Mouse (Mus musculus) CH12.LX (cell line): ENCODE measurements at regions not wholly inside any gene's neighbourhood (a gene's known extent, or its start where the extent isn't known, plus 50 kb on each side); places are given as distances from the start of the nearest gene placed in this dataset.

Experiments used
- DNase-seq: peaks from one replicate; pipeline ENCODE4 v3.0.0-alpha.2; 2013; ENCODE audit errors: extremely low read depth
- H3K27ac ChIP-seq: 2 replicates; pipeline ENCODE4 v1.5.1; 2012; ENCODE audit warnings: low read depth, mild to moderate bottlenecking, control low read depth, moderate library complexity; ENCODE audit not compliant: insufficient read depth
- H3K27me3 ChIP-seq: replicated peaks from 2 replicates; pipeline ENCODE3; 2012; ENCODE audit warnings: inconsistent platforms
- H3K36me3 ChIP-seq, 2 experiments: replicated peaks in 1 of 2; 2 replicates each; pipeline versions ENCODE3 to v1.6.1; 2012; ENCODE audit warnings: inconsistent platforms in 1 of 2, low read length in 1 of 2, mild to moderate bottlenecking in 1 of 2, mixed read lengths in 1 of 2, moderate library complexity in 1 of 2; ENCODE audit not compliant: control insufficient read depth in 1 of 2, insufficient read depth in 1 of 2
- H3K4me1 ChIP-seq, 2 experiments: 2 replicates each; pipeline ENCODE4 v1.6.1; 2012; ENCODE audit warnings: inconsistent platforms in 1 of 2, moderate library complexity in 1 of 2; ENCODE audit not compliant: insufficient read depth in 2 of 2, control insufficient read depth in 1 of 2
- H3K4me2 ChIP-seq: 2 replicates; pipeline ENCODE4 v1.6.1; 2012; ENCODE audit warnings: low read depth, mild to moderate bottlenecking, control low read depth; ENCODE audit not compliant: poor library complexity, insufficient read depth, severe bottlenecking
- H3K4me3 ChIP-seq, 3 experiments: fragments of 150-350 bp in 1 of 3; sonication (generic) in 1 of 3; replicated peaks in 1 of 3; 2 replicates each; pipeline versions ENCODE3 to v1.5.1; 2011 to 2012; ENCODE audit warnings: low read depth in 2 of 3, low read length in 2 of 3, mild to moderate bottlenecking in 2 of 3, moderate library complexity in 2 of 3, control low read depth in 1 of 3, improper control_type of control experiment in 1 of 3, inconsistent platforms in 1 of 3, mixed read lengths in 1 of 3; ENCODE audit not compliant: poor library complexity in 1 of 3
- H3K79me2 ChIP-seq: replicated peaks from 2 replicates; pipeline ENCODE4 v1.6.1; 2012; ENCODE audit warnings: mild to moderate bottlenecking, moderate library complexity; ENCODE audit not compliant: control insufficient read depth, poor library complexity, insufficient read depth, severe bottlenecking; ENCODE audit errors: extremely low read depth
- H3K9ac ChIP-seq: 2 replicates; pipeline ENCODE4 v1.6.1; 2012; ENCODE audit warnings: low read depth, mild to moderate bottlenecking, control low read depth, moderate library complexity; ENCODE audit not compliant: insufficient read depth
- H3K9me3 ChIP-seq: replicated peaks from 2 replicates; pipeline ENCODE3; 2012; ENCODE audit warnings: low read length, inconsistent platforms, mixed read lengths
- BHLHE40 ChIP-seq: IDR thresholded peaks from 2 replicates; pipeline ENCODE4 v1.6.1; 2011; ENCODE audit warnings: mild to moderate bottlenecking, low read depth, low read length, improper control_type of control experiment
- CTCF ChIP-seq, 2 experiments: IDR thresholded peaks in 1 of 2; conservative IDR thresholded peaks in 1 of 2; 2 replicates each; pipeline ENCODE4 v1.5.1; 2011 to 2012; ENCODE audit warnings: low read depth in 2 of 2, low read length in 2 of 2, improper control_type of control experiment in 1 of 2, inconsistent platforms in 1 of 2, mild to moderate bottlenecking in 1 of 2, moderate library complexity in 1 of 2
- EP300 ChIP-seq: IDR thresholded peaks from 2 replicates; pipeline ENCODE4 v1.6.1; 2011; ENCODE audit warnings: low read length, improper control_type of control experiment
- GABPA ChIP-seq: IDR thresholded peaks from 2 replicates; pipeline ENCODE4 v1.6.1; 2012; ENCODE audit warnings: low read depth, low read length, improper control_type of control experiment, inconsistent platforms; ENCODE audit not compliant: insufficient replicate concordance
- HCFC1 ChIP-seq: IDR thresholded peaks from 2 replicates; pipeline ENCODE4 v1.6.1; 2012; ENCODE audit warnings: low read depth, mild to moderate bottlenecking, inconsistent platforms, low read length, improper control_type of control experiment
- JUN ChIP-seq: IDR thresholded peaks from 2 replicates; pipeline ENCODE4 v1.6.1; 2011; ENCODE audit warnings: low read depth, mild to moderate bottlenecking, low read length, improper control_type of control experiment, moderate library complexity; ENCODE audit not compliant: insufficient read depth
- KAT2A ChIP-seq: IDR thresholded peaks from 2 replicates; pipeline ENCODE4 v1.6.1; 2012; ENCODE audit warnings: low read length, improper control_type of control experiment, inconsistent platforms; ENCODE audit not compliant: insufficient replicate concordance
- MAFK ChIP-seq: IDR thresholded peaks from 2 replicates; pipeline ENCODE4 v1.6.1; 2011; ENCODE audit warnings: low read length, improper control_type of control experiment; ENCODE audit not compliant: insufficient replicate concordance
- MEF2A ChIP-seq: IDR thresholded peaks from 2 replicates; pipeline ENCODE4 v1.6.1; 2014; ENCODE audit warnings: low read depth, mild to moderate bottlenecking, inconsistent platforms, low read length, improper control_type of control experiment, borderline replicate concordance
- POLR2AphosphoS2 ChIP-seq: IDR thresholded peaks from 2 replicates; pipeline ENCODE4 v1.6.1; 2011; ENCODE audit warnings: low read depth, low read length, improper control_type of control experiment
- RAD21 ChIP-seq: IDR thresholded peaks from 2 replicates; pipeline ENCODE4 v1.6.1; 2011; ENCODE audit warnings: low read depth, mild to moderate bottlenecking, low read length, improper control_type of control experiment, moderate library complexity
- SIN3A ChIP-seq: IDR thresholded peaks from 2 replicates; pipeline ENCODE4 v1.6.1; 2012; ENCODE audit warnings: low read length, improper control_type of control experiment, inconsistent platforms
- TCF12 ChIP-seq: IDR thresholded peaks from 2 replicates; pipeline ENCODE4 v1.6.1; 2014; ENCODE audit warnings: low read depth, mild to moderate bottlenecking, inconsistent platforms, low read length, improper control_type of control experiment
- USF1 ChIP-seq: IDR thresholded peaks from 2 replicates; pipeline ENCODE4 v1.6.1; 2014; ENCODE audit warnings: low read depth, mild to moderate bottlenecking, inconsistent platforms, low read length, improper control_type of control experiment
- USF2 ChIP-seq: conservative IDR thresholded peaks from 2 replicates; pipeline ENCODE4 v1.6.1; 2011; ENCODE audit warnings: low read depth, low read length, improper control_type of control experiment
- ZMIZ1 ChIP-seq: IDR thresholded peaks from 2 replicates; pipeline ENCODE4 v1.6.1; 2012; ENCODE audit warnings: low read depth, mild to moderate bottlenecking, inconsistent platforms, low read length, improper control_type of control experiment
- ZNF384 ChIP-seq: IDR thresholded peaks from 2 replicates; pipeline ENCODE4 v1.6.1; 2012; ENCODE audit warnings: low read depth, low read length, improper control_type of control experiment, inconsistent platforms
- dilution Hi-C: fragments of 300-500 bp; cut with MboI; formaldehyde crosslinking; loops from 2 replicates; pipeline ENCODE4 v1.14.3; 2020; ENCODE audit warnings: low sequenced_read_pairs; ENCODE audit not compliant: extremely low pct_unique_long_range_greater_than_20kb, extremely low pct_ligation_motif_present
- in situ Hi-C: fragments of 300-500 bp; cut with MboI; formaldehyde crosslinking; loops from 3 replicates; pipeline ENCODE4 v1.14.3; 2019; ENCODE audit warnings: low sequenced_read_pairs, low pct_ligation_motif_present, low pct_unique_long_range_greater_than_20kb, mixed read lengths

DNA sequence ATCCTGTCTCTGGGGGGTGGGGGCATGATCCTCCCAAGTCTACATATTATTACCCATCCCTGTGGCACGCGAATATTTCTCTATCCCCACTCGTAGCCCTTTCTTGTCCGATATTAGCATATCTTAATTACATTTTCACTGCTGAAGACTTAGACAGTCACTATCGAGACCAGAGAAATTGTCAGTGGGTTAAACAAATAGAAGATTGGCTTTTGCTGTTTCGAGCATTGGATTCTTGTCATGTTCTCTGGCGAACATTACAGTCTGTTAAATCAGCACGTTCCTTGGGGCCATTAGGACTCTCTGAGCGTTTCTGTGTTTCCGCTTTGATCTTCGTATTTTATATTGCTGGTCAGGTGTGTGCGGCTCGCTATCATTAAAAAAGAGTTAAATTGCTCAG lies 129.6 kb upstream of the Psmd7 start:
- H3K27ac ChIP-seq: no peak overlapping the region
- dilution Hi-C loops (no loop called here), in situ Hi-C loops (no loop called here)
- H3K4me3 ChIP-seq: no peak overlapping the region
- no peaks in the 10 kb centered on the region for H3K9me3 ChIP-seq
- no peak for TF ChIP-seq TCF12
- TF ChIP-seq MAFK: no peak
- no peak for TF ChIP-seq JUN
- TF ChIP-seq SIN3A: no peak
- TF ChIP-seq RAD21: no peak
- TF ChIP-seq CTCF (conservative IDR thresholded peaks at IDR 0.05 in 1 of 2, IDR thresholded peaks at IDR 0.05 in 1 of 2; ENCODE audit: low read depth in 2 of 2, low read length in 2 of 2): no peak
- no peak for TF ChIP-seq MEF2A
- TF ChIP-seq USF2: no peak
- no peak for TF ChIP-seq POLR2AphosphoS2
- TF ChIP-seq GABPA: no peak
- no peak for TF ChIP-seq ZMIZ1
- no peak for TF ChIP-seq USF1
- no peak for TF ChIP-seq KAT2A
- TF ChIP-seq HCFC1: no peak
- TF ChIP-seq EP300: no peak
- no peak for TF ChIP-seq ZNF384
- H3K36me3 ChIP-seq: no peaks in the 10 kb centered on the region
- H3K4me1 ChIP-seq: peaks cover 0 to 4% of the 10 kb centered on the region in 2 experiments; a peak in 1 of 4 replicates
- no peak for DNase-seq
- no peak overlapping the region for H3K4me2 ChIP-seq
- no peaks in the 10 kb centered on the region for H3K79me2 ChIP-seq
- H3K27me3 ChIP-seq: no peaks in the 10 kb centered on the region
- H3K9ac ChIP-seq: no peak overlapping the region

DNA sequence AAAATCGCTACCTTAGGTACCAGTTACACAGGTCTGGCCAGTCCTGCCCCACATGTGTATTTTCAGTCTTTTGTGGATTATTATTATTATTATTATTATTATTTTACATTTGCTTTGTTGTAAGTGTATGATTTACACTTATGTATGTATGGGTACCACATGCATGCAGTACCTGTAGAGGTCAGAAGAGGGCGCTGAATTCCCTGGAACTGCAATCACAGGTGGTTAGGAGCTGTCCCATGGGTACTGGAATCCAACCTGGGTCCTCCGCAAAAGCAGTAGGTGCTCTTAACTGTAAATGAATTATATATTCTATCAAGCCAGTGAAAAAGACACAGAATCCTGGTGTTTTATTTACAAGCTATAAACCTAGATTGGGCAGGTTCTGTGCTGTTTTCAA lies 131.4 kb upstream of the Psmd7 start:
- H3K4me3 ChIP-seq: no peak overlapping the region
- no peaks in the 10 kb centered on the region for H3K36me3 ChIP-seq
- no peak overlapping the region for H3K27ac ChIP-seq
- in situ Hi-C loops (no loop called here), dilution Hi-C loops (no loop called here)
- TF ChIP-seq RAD21 (peak; percentile 4), BHLHE40 (no peak), CTCF (conservative IDR thresholded peaks at IDR 0.05 in 1 of 2, IDR thresholded peaks at IDR 0.05 in 1 of 2; ENCODE audit: low read depth in 2 of 2, low read length in 2 of 2) (peak; percentile 33 to 40)
- H3K79me2 ChIP-seq: no peaks in the 10 kb centered on the region
- no peaks in the 10 kb centered on the region for H3K4me1 ChIP-seq
- no peak overlapping the region for H3K4me2 ChIP-seq
- H3K27me3 ChIP-seq: no peaks in the 10 kb centered on the region
- DNase-seq: peak; percentile 11
- H3K9me3 ChIP-seq: no peaks in the 10 kb centered on the region
- H3K9ac ChIP-seq: no peak overlapping the region
